Mouse (Mus musculus): ENCODE measurements around the gene Frs3. TPM values are rescaled to one million over a fixed set of nuclear protein-coding genes. Genes with fewer than 3 reads are reported as not detected.

Gene Frs3
- polyA plus RNA-seq, 1 experiment: 51.3 TPM

DNA sequence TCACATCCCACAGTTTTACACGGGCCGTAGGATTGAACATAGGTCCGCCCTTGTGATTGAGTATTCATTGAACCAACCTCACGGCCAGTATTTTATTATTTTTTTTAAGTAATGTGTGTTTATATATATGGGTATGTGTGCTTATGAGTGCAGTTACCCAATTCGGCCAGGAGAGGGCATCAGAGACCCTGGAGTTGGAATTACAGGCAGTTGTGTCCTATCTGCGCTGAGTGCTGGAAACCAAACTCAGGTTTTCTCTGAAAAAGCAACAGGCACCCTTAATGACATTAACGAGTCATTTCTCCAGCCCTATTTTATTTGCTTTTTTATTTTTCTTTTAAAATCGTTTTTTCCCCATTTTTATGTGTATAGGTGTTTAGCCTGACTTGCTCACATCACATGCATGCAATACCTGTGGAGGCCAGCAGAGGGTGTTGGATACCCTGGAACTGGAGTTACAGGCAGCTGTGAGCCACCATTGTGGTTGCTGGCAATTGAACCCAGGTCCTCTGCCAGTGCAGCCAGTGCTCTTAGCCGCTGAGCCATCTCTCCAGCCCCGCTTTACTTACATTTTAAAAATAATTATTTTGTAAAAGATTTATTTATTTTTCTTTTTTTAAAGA is 56.0 kb downstream of the Frs3 start:
- TF ChIP-seq POLR2A (IDR thresholded peaks at IDR 0.05; ENCODE audit: borderline replicate concordance, insufficient read depth, low read length): no peak
- TF ChIP-seq CTCF (IDR thresholded peaks at IDR 0.05; ENCODE audit: borderline replicate concordance, insufficient read depth, low read depth, low read length): no peak
- H3K4me3 ChIP-seq (replicated peaks; ENCODE audit: insufficient read depth, low read depth, low read length): no peak overlapping the region
- no peaks in the 10 kb centered on the region for H3K27me3 ChIP-seq (ENCODE audit: control insufficient read depth, insufficient read depth, low read length)
- 89% methylated on average over 10 of the region's 10 CpGs for WGBS
- H3K27ac ChIP-seq (ENCODE audit: insufficient read depth, low read length): no peak overlapping the region
- no peak for DNase-seq
- peaks cover 7% of the 10 kb centered on the region; the same call in 1 of the 2 replicates for H3K4me1 ChIP-seq (ENCODE audit: control insufficient read depth, insufficient read depth, low read length)

DNA sequence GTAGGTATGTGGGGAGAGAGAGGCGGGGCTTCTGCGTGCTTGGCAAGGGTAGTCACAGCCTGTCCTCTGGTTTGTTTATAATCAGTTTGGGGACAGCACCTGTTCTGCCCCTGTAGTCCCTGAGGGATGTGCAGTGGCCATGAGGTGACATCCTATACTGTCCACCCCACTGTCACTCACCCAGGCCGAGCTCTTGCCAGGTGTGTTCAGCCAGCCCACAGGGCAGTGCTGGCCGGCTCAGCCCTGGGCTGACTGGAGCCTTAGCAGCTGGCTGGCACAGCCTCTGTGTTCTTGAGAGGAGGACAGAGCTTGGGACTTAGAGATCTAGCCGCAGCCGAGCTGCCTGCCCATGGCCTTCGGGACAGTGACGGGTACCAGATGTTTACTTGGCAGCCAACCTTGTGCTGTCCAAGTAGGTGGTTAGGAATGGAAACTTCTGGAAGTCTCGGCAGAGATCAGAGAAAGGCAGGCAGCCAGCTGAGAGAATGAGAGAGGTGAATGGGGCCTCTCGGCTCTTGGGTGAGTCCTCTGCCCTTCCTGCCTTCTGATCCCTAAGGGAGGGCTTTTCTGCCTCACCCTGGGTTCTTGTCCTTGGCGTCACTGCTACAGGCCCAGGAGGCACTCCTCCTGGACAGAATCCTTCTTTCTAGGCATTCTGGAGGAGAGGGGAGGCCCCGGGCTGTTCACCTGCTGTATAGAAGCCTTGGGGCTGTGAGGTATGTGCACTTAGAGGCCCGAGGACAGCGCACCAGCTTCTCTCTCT is 60.1 kb downstream of the Frs3 start:
- Histone ChIP-seq H3K27ac (ENCODE audit: insufficient read depth, low read length) (peak overlapping the region; percentile 23; the same call in 1 of the 2 replicates), H3K27me3 (ENCODE audit: control insufficient read depth, insufficient read depth, low read length) (no peaks in the 10 kb centered on the region), H3K4me3 (replicated peaks; ENCODE audit: insufficient read depth, low read depth, low read length) (no peak overlapping the region), H3K4me1 (ENCODE audit: control insufficient read depth, insufficient read depth, low read length) (peaks cover 7% of the 10 kb centered on the region; the same call in 1 of the 2 replicates)
- no peak for TF ChIP-seq POLR2A (IDR thresholded peaks at IDR 0.05; ENCODE audit: borderline replicate concordance, insufficient read depth, low read length)
- TF ChIP-seq CTCF (IDR thresholded peaks at IDR 0.05; ENCODE audit: borderline replicate concordance, insufficient read depth, low read depth, low read length): no peak
- DNase-seq: no peak
- WGBS: 40% methylated on average over 14 of the region's 14 CpGs

DNA sequence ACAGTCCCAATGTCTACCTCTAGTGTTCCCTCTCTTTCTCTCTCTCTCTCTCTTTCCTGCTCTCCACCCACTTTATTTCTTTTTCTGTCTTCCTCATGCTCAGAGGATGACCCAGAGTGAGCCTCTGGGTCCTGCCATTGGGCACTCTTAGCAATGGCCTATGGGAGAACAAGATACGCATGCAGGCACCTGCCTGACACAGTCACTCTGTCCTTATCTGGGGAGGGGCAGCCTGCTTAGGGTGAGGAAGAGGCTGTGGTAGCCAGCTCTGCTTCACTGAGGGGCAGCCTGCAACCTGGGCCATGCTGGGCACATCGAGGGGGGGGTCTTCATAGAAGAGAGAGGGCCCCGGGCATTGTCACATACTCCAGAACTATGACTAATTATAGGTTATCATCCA is 60.8 kb downstream of the Frs3 start:
- WGBS: 76% methylated on average over 3 of the region's 3 CpGs
- TF ChIP-seq CTCF (IDR thresholded peaks at IDR 0.05; ENCODE audit: borderline replicate concordance, insufficient read depth, low read depth, low read length): no peak
- TF ChIP-seq POLR2A (IDR thresholded peaks at IDR 0.05; ENCODE audit: borderline replicate concordance, insufficient read depth, low read length): no peak
- peaks cover 7% of the 10 kb centered on the region; the same call in 1 of the 2 replicates for H3K4me1 ChIP-seq (ENCODE audit: control insufficient read depth, insufficient read depth, low read length)
- H3K4me3 ChIP-seq (replicated peaks; ENCODE audit: insufficient read depth, low read depth, low read length): no peak overlapping the region
- no peak overlapping the region for H3K27ac ChIP-seq (ENCODE audit: insufficient read depth, low read length)
- H3K27me3 ChIP-seq (ENCODE audit: control insufficient read depth, insufficient read depth, low read length): no peaks in the 10 kb centered on the region
- DNase-seq: no peak

DNA sequence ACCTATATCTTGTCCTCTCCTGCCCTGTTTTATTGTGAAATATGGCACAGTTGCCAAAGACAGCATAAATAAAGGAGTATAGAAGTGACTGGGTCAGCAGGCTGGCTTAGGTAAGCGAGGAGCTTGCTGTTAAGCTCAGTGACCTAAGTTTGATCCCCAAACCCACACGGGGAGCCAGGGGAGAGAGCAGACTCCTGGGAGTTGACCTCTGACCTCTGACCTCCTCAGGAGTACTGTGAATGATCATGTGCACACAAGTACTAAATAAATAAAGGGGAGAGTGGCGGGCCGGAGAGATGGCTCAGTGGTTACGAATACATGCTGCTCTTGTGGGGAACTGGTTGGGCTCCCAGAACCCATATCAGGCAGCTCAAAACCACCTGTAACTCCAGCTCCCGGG is 61.3 kb downstream of the Frs3 start:
- Histone ChIP-seq H3K4me1 (ENCODE audit: control insufficient read depth, insufficient read depth, low read length) (peaks cover 7% of the 10 kb centered on the region; the same call in 1 of the 2 replicates), H3K27ac (ENCODE audit: insufficient read depth, low read length) (no peak overlapping the region), H3K27me3 (ENCODE audit: control insufficient read depth, insufficient read depth, low read length) (no peaks in the 10 kb centered on the region), H3K4me3 (replicated peaks; ENCODE audit: insufficient read depth, low read depth, low read length) (no peak overlapping the region)
- TF ChIP-seq POLR2A (IDR thresholded peaks at IDR 0.05; ENCODE audit: borderline replicate concordance, insufficient read depth, low read length): no peak
- no peak for TF ChIP-seq CTCF (IDR thresholded peaks at IDR 0.05; ENCODE audit: borderline replicate concordance, insufficient read depth, low read depth, low read length)
- no peak for DNase-seq
- WGBS: 68% methylated on average over 6 of the region's 6 CpGs

DNA sequence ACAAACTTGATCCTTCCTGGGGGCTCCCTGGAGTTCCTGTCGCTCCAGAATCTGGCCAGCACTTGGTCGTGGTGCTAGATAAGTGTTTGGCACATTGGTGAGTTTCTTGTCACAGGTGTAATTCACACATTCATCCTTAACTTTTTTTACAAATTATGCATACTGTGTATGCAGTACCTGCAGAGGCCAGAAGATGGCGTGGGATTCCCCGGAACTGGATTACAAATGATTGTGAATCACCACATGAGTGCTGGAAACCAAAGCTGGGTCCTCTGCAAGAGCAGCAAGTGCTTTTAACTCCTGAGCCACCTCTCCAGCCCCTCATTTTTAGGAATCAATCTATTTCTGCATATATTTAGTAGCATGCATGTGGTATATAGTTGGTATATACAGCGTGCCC is 63.0 kb downstream of the Frs3 start:
- Histone ChIP-seq H3K4me1 (ENCODE audit: control insufficient read depth, insufficient read depth, low read length) (peaks cover 11% of the 10 kb centered on the region), H3K27ac (ENCODE audit: insufficient read depth, low read length) (no peak overlapping the region), H3K4me3 (replicated peaks; ENCODE audit: insufficient read depth, low read depth, low read length) (no peak overlapping the region), H3K27me3 (ENCODE audit: control insufficient read depth, insufficient read depth, low read length) (no peaks in the 10 kb centered on the region)
- no peak for DNase-seq
- TF ChIP-seq CTCF (IDR thresholded peaks at IDR 0.05; ENCODE audit: borderline replicate concordance, insufficient read depth, low read depth, low read length) (no peak), POLR2A (IDR thresholded peaks at IDR 0.05; ENCODE audit: borderline replicate concordance, insufficient read depth, low read length) (no peak)
- WGBS: 72% methylated on average over 5 of the region's 5 CpGs

DNA sequence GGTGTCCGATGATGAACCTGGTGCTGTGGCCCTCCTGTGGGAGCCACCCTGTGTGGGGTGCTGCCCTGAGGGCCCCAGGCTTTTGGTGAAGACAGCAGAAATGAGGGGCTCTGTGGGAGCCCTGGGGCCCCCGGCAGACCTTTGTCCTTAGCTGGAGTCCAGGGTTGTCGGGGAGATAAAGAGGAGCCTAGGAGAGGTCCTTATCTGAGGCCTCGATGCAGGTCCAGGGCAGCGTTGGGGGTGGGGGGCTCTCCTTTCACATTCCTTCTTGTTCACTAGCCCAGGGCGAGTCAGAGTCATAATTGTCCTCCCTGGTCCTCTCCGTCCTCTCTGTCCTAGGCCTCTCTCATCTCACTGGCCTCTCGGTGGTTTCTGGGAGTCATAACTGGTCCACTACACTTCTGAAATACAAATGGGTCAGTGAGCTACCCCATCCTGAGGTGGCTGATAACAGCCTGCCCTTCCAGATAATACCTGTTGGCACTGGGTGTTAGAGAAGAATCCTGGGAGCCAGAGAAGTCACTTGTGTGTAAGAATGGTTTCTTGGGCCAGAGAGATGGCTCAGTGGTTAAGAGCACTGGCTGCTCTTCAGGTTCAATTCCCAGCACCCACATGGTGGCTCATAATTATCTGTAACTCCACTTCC is 64.4 kb downstream of the Frs3 start:
- WGBS: 84% methylated on average over 8 of the region's 8 CpGs

More for the DNA sequence above, 64.4 kb downstream of the Frs3 start:
- H3K4me3 ChIP-seq (replicated peaks; ENCODE audit: insufficient read depth, low read depth, low read length): no peak overlapping the region
- H3K27me3 ChIP-seq (ENCODE audit: control insufficient read depth, insufficient read depth, low read length): no peaks in the 10 kb centered on the region
- TF ChIP-seq CTCF (IDR thresholded peaks at IDR 0.05; ENCODE audit: borderline replicate concordance, insufficient read depth, low read depth, low read length): no peak
- TF ChIP-seq POLR2A (IDR thresholded peaks at IDR 0.05; ENCODE audit: borderline replicate concordance, insufficient read depth, low read length): no peak
- DNase-seq: no peak
- H3K4me1 ChIP-seq (ENCODE audit: control insufficient read depth, insufficient read depth, low read length): peaks cover 17% of the 10 kb centered on the region
- no peak overlapping the region for H3K27ac ChIP-seq (ENCODE audit: insufficient read depth, low read length)

Other genes starting within 250 kb of the Frs3 start
- 30.7 and 32.0 TPM in 2 replicates for gene Taf8, start 186.7 kb upstream of the Frs3 start, polyA plus RNA-seq (2012; rRNA removed)
- 50.5 and 57.3 TPM in 2 replicates for gene Ccnd3, start 184.0 kb upstream of the Frs3 start, polyA plus RNA-seq (2012; rRNA removed)
- gene Bysl, start 77.5 kb upstream of the Frs3 start, polyA plus RNA-seq (2012; rRNA removed): 13.6 and 14.9 TPM in 2 replicates
- 43.7 and 47.1 TPM in 2 replicates for gene Med20, start 77.4 kb upstream of the Frs3 start, polyA plus RNA-seq (2012; rRNA removed)
- 1.7 and 2.1 TPM in 2 replicates for gene Gm20517, start 77.4 kb upstream of the Frs3 start, polyA plus RNA-seq (2012; rRNA removed)
- gene Usp49, start 58.3 kb upstream of the Frs3 start, polyA plus RNA-seq (2012; rRNA removed): 11.1 and 11.2 TPM in 2 replicates
- gene Tomm6, start 644 bp upstream of the Frs3 start, polyA plus RNA-seq (2012; rRNA removed): 148 and 167 TPM in 2 replicates
- 6.6 and 7.0 TPM in 2 replicates for gene Gm21981, start 5.4 kb downstream of the Frs3 start, polyA plus RNA-seq (2012; rRNA removed)
- 1.5 and 2.4 TPM in 2 replicates for gene Prickle4, start 5.7 kb downstream of the Frs3 start, polyA plus RNA-seq (2012; rRNA removed)
- gene Pgc, start 37.8 kb downstream of the Frs3 start, polyA plus RNA-seq (2012; rRNA removed): 0.13 and 0.31 TPM in 2 replicates
- 26.4 and 27.5 TPM in 2 replicates for gene Tfeb, start 48.0 kb downstream of the Frs3 start, polyA plus RNA-seq (2012; rRNA removed)
- 24.1 and 32.5 TPM in 2 replicates for gene Mdfi, start 145.7 kb downstream of the Frs3 start, polyA plus RNA-seq (2012; rRNA removed)
- 52.4 and 55.4 TPM in 2 replicates for gene Foxp4, start 235.6 kb downstream of the Frs3 start, polyA plus RNA-seq (2012; rRNA removed)